Mouse (Mus musculus) left cerebral cortex, adult 8-10 months (tissue): ENCODE data around the gene Glrx2. TPM values are rescaled to one million over a fixed set of nuclear protein-coding genes. Genes with fewer than 3 reads are reported as not detected.
A peak's percentile ranks its signal among the peaks of the same experiment; 100 is the strongest.

ENCODE experiments used
- DNase-seq, 2 experiments: peaks; one replicate each; pipeline ENCODE4 v3.0.0; 2022; ENCODE audit warnings: low spot score in 2 of 2
- total RNA-seq, 4 experiments: library from RNA; stranded (reverse); gene quantifications; 2 replicates each; pipeline ENCODE4 v1.2.4; 2022

Glrx2 gene
- total RNA-seq, 4 experiments from 2014 or later: 99.9 to 149 (median 112) TPM

GRCm38 (mm10) chr1:143742186-143742585 is 26.0 kb downstream of the Glrx2 start:
- DNase-seq: no peak

DNA sequence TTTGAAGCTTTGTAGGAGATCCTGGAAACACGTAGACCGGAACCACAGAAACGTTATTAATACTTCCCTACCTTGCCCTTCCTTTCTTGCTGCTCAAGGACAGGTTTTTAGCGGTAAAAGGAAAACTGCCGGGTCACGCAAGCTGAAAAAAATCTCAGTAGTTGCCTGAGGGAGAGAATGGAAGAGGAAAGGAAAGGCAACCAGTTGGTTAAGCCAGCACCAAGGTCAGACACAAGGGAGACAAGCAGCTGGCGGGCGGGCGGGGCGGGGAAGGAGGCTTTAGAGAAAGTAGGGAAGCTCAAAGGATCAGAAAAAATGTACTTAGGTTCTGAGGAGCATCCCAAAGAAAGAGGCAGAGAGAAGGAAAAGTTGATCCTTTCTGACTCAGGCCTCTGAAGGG is 29.7 kb downstream of the Glrx2 start:
- DNase-seq: no peak

DNA sequence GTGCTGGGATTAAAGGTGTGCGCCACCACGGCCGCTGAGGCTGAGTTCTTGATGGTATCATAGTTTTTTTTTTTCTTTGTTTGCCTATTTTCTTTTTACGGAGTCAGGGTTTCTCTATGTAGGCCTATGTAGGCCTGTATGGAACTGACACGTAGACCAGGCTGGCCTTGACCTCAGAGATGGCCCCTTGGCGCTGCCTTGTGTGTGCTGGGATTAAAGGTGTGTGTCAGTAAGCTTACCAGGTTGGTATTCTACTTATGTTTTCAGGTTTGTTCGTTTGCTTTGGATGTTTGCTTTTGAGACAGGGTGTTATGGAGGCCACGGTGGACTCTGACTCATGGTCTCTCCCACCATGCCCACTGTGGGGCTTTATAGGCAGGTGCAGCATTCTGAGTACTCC is 46.0 kb downstream of the Glrx2 start:
- no peak for DNase-seq

GRCm38 (mm10) chr1:143764443-143764842 is 48.3 kb downstream of the Glrx2 start:
- DNase-seq: no peak

DNA sequence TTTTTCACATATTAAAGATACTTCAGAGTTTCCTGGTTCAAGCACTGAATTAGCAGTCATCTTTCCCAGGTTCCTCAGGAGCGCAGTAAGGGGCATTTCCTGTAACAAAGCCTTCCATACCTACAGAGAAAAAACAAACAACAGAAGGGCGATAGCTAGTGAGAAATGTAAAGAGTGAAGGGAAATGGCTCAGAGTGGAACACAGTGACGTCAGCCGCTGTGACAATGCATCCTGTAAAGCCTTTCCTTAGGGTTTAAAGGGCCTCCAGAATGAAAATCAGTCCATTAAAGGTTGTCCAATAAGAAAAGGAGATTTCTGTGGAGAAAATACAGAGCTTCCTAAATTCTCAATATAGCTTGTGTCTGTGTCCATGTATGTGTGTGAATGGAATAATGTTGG is 49.7 kb downstream of the Glrx2 start:
- no peak for DNase-seq

DNA sequence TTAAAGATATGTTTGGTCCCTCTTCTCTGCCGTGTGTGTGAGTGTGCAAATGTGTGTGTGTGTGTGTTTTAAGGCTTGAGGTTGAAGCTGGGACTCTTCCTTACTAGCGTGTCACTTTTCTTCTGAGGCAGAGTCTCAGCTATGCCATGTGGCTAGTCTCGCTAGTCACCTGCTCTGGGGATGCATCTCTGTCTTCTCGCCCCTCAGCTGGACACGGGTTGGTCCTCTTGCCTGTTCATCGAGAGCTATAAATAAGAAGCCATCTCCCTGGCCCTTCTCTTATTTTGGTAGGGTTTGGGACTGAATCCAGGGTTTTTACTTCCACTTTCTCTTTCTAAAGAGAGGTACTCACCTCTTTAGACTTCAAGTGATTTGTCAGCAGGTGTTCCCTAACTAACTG is 50.1 kb downstream of the Glrx2 start:
- no peak for DNase-seq

- no peak for DNase-seq
Measured at GRCm38 (mm10) chr1:143770444-143771109, 54.4 kb downstream of the Glrx2 start.

- DNase-seq: no peak
Measured at GRCm38 (mm10) chr1:143773082-143773481, 56.9 kb downstream of the Glrx2 start.

DNA sequence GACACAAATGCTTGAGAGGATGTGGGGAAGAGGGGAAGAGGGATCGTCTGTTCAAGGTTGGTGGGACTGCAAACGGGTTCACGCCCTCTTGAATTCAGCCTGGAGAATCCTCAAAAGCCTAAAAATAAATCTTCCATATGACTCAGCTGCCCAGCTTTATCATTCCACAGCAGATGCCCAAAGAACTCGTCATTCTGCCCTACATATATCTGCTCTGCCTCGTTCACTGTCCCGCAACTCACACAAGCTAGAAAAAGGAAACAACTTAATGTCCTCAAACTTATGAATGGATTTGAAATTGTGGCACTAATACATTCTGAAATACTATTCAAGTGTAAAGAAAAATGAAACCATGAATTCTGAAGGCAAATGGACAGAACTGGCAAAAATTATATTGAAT is 57.8 kb downstream of the Glrx2 start:
- DNase-seq: no peak

GRCm38 (mm10) chr1:143776446-143777411 is 60.6 kb downstream of the Glrx2 start, which contains the start of the genes Trove2 and Uchl5:
Gene Trove2 (minus strand): TSS chr1:143777068.
Gene Uchl5 (plus strand): TSS chr1:143777272.
- peak; percentile 95 to 96 for DNase-seq

- DNase-seq: peak in 1 of 2 experiments; percentile 15
Measured at GRCm38 (mm10) chr1:143777558-143778218, 61.5 kb downstream of the Glrx2 start.

- no peak for DNase-seq
Measured at GRCm38 (mm10) chr1:143788584-143789227, 72.6 kb downstream of the Glrx2 start.

Other genes with a start within 250 kb of the Glrx2 start
- gene B3galt2, start 75.7 kb upstream of the Glrx2 start, total RNA-seq: 10 to 100 TPM; 15.1 to 19.3 (median 17.1) TPM
- 10 to 100 TPM; 63.6 to 78.8 (median 68.0) TPM for gene Cdc73, start 13.4 kb upstream of the Glrx2 start, total RNA-seq
- gene Trove2, start 60.7 kb downstream of the Glrx2 start, total RNA-seq: 10 to 100 TPM; 26.5 to 29.2 (median 27.7) TPM
- gene Uchl5, start 60.9 kb downstream of the Glrx2 start, total RNA-seq: 10 to 100 TPM; 38.2 to 46.8 (median 41.6) TPM